Comparison of ENCODE assay signal across 20 mouse cellular contexts in genomic region chr14:67179549-67179948, GRCm38 (mm10).
A peak's percentile ranks its signal among the peaks of the same experiment; 100 is the strongest.
DNase-seq lines count a peak whose midpoint lies in the region; ATAC-seq lines count a peak whose summit lies in the region.
"Had no signal": no experiment of that assay in that cellular context is flagged by ENCODE, and none has a peak within 500 bp of the region (broad histone marks: within the 10 kb centered on the region; RNA-seq: fewer than 3 reads in every experiment).

No protein-coding gene starts in this region.

- no peak for DNase-seq in frontal cortex, postnatal 10 days (ENCODE audit: low spot score in 2 of 2)
- DNase-seq in brain, adult 2 months (ENCODE audit: low read depth, low spot score), result peak; percentile 53
- peak; percentile 76 for DNase-seq in forebrain, embryonic 14.5 days (ENCODE audit: low spot score)
- no peak for DNase-seq in gastrocnemius, postnatal 25 days
- no peak for DNase-seq in thymus, adult 18-20 months
- no peak for DNase-seq in adrenal gland, adult 2 months
- DNase-seq: adrenal gland, postnatal 25 days; cerebellum, adult 9-10 months; heart, adult 18-20 months; kidney, adult 18-20 months; kidney, postnatal 10 days; spleen, adult 18-20 months; thymus, postnatal 25 days had no signal

- peak; percentile 55; the same call in 1 of the 2 replicates for ATAC-seq in frontal cortex, adult (ENCODE audit: low TSS enrichment)
- ATAC-seq in forebrain, embryonic 14.5 days, result peak; percentile 77; the same call in 1 of the 2 replicates
- peak; percentile 87 for ATAC-seq in hindbrain, embryonic 16.5 days
- ATAC-seq: lung, postnatal 0 days had no signal

- H3K4me1 ChIP-seq in forebrain, embryonic 14.5 days (ENCODE audit: control insufficient read depth, insufficient read depth, low read length), result no peaks in the 10 kb centered on the region; the same call in 1 of the 2 replicates
- no peaks in the 10 kb centered on the region for H3K4me1 ChIP-seq in hindbrain, embryonic 16.5 days (ENCODE audit: control insufficient read depth, insufficient read depth, low read depth, low read length)
- H3K4me1 ChIP-seq: liver, embryonic 15.5 days had no signal

- H3K36me3 ChIP-seq in forebrain, embryonic 14.5 days (ENCODE audit: control insufficient read depth, insufficient read depth, low read length), result no peaks in the 10 kb centered on the region
- no peaks in the 10 kb centered on the region for H3K36me3 ChIP-seq in hindbrain, embryonic 16.5 days (ENCODE audit: control insufficient read depth, insufficient read depth, low read length)
- H3K36me3 ChIP-seq: limb, embryonic 13.5 days; liver, embryonic 15.5 days; stomach, embryonic 15.5 days had no signal

- no peak overlapping the region for H3K4me3 ChIP-seq in forebrain, embryonic 14.5 days (ENCODE audit: low read depth, low read length)
- H3K4me3 ChIP-seq in hindbrain, embryonic 16.5 days (ENCODE audit: low read length), result no peak overlapping the region
- H3K4me3 ChIP-seq: limb, embryonic 13.5 days; liver, embryonic 15.5 days; myocyte; stomach, embryonic 15.5 days had no signal

- H3K4me2 ChIP-seq in forebrain, embryonic 14.5 days (ENCODE audit: low read length), result no peak overlapping the region
- no peak overlapping the region for H3K4me2 ChIP-seq in hindbrain, embryonic 16.5 days (ENCODE audit: low read length)
- H3K4me2 ChIP-seq: limb, embryonic 13.5 days; liver, embryonic 15.5 days; stomach, embryonic 15.5 days had no signal

- no peaks in the 10 kb centered on the region for H3K27me3 ChIP-seq in forebrain, embryonic 14.5 days (replicated peaks; ENCODE audit: control insufficient read depth, insufficient read depth, low read length)
- H3K27me3 ChIP-seq in hindbrain, embryonic 16.5 days (replicated peaks; ENCODE audit: control insufficient read depth, insufficient read depth, low read length), result no peaks in the 10 kb centered on the region
- H3K27me3 ChIP-seq: liver, embryonic 15.5 days; stomach, embryonic 15.5 days had no signal

- H3K9ac ChIP-seq in forebrain, embryonic 14.5 days (ENCODE audit: low read length), result no peak overlapping the region
- no peak overlapping the region for H3K9ac ChIP-seq in hindbrain, embryonic 16.5 days (ENCODE audit: low read depth, low read length)
- H3K9ac ChIP-seq: limb, embryonic 13.5 days; liver, embryonic 15.5 days; stomach, embryonic 15.5 days had no signal

- H3K27ac ChIP-seq in forebrain, embryonic 14.5 days (ENCODE audit: low read depth, low read length), result no peak overlapping the region
- no peak overlapping the region for H3K27ac ChIP-seq in hindbrain, embryonic 16.5 days (ENCODE audit: low read depth, low read length)
- H3K27ac ChIP-seq: limb, embryonic 13.5 days; liver, embryonic 15.5 days; stomach, embryonic 15.5 days had no signal

- H3K9me3 ChIP-seq in forebrain, embryonic 14.5 days (replicated peaks; ENCODE audit: control insufficient read depth, low read length), result no peaks in the 10 kb centered on the region
- no peaks in the 10 kb centered on the region for H3K9me3 ChIP-seq in hindbrain, embryonic 16.5 days (ENCODE audit: control insufficient read depth, low read length)
- H3K9me3 ChIP-seq: limb, embryonic 13.5 days; liver, embryonic 15.5 days; stomach, embryonic 15.5 days had no signal

Comparison
In these comparisons a context has a peak if more than half of its experiments do, and no peak if none do; other contexts are left out.
1. DNase-seq: peak in brain, adult 2 months (single experiment) and forebrain, embryonic 14.5 days (single experiment); none in frontal cortex, postnatal 10 days (0 of 2), gastrocnemius, postnatal 25 days (single experiment), thymus, adult 18-20 months (0 of 2) and adrenal gland, adult 2 months (single experiment).
2. Peak in every context shown above with its lines, with median percentiles within 50 percentile points of each other: ATAC-seq.